Mouse (Mus musculus): Measurements from ENCODE around the gene Hipk3.

- TF ChIP-seq POLR2A (IDR thresholded peaks at IDR 0.05; ENCODE audit: insufficient read depth, low read length) (no peak), EP300 (IDR thresholded peaks at IDR 0.05; ENCODE audit: insufficient read depth, low read depth, low read length) (no peak), CTCF (IDR thresholded peaks at IDR 0.05; ENCODE audit: low read depth, low read length) (no peak)
Measured at GRCm38 (mm10) chr2:104412496-104412895, 81.8 kb downstream of the Hipk3 start.
